Mouse (Mus musculus) limb, embryonic 14.5 days (tissue): ENCODE measurements around the gene Pfdn6. TPM values are rescaled to one million over a fixed set of nuclear protein-coding genes. Genes with fewer than 3 reads are reported as not detected.

Experiments used
- ATAC-seq: fragments of 200-750 bp; cut with Nextera tagmentation; 2 replicates; pipeline ENCODE4 v1.8.0; 2017; ENCODE audit warnings: low read depth, moderate number of reproducible peaks, moderate TSS enrichment; ENCODE audit not compliant: low FRiP score
- DNase-seq: peaks from one replicate; pipeline ENCODE4 v3.0.0-alpha.2; 2015; ENCODE audit warnings: low spot score
- H3K27ac ChIP-seq: fragments of 300-500 bp; sonication (generic); replicated peaks from 2 replicates; pipeline ENCODE4 v1.5.1; 2014; ENCODE audit warnings: low read depth, mild to moderate bottlenecking, low read length, moderate library complexity, mixed read lengths
- H3K27me3 ChIP-seq: fragments of 300-500 bp; sonication (generic); 2 replicates; pipeline ENCODE4 v1.6.1; 2014; ENCODE audit warnings: low read length, mixed read lengths; ENCODE audit not compliant: control insufficient read depth, insufficient read depth
- H3K36me3 ChIP-seq: fragments of 300-500 bp; sonication (generic); 2 replicates; pipeline ENCODE4 v1.6.1; 2014; ENCODE audit warnings: mild to moderate bottlenecking, low read length, moderate library complexity, mixed read lengths; ENCODE audit not compliant: control insufficient read depth, insufficient read depth
- H3K4me1 ChIP-seq: fragments of 300-500 bp; sonication (generic); 2 replicates; pipeline ENCODE4 v1.6.1; 2014; ENCODE audit warnings: antibody characterized with exemption, low read length, mixed read lengths; ENCODE audit not compliant: control insufficient read depth, insufficient read depth
- H3K4me2 ChIP-seq: fragments of 300-500 bp; sonication (generic); replicated peaks from 2 replicates; pipeline ENCODE4 v1.6.1; 2014; ENCODE audit warnings: low read depth, mild to moderate bottlenecking, low read length, moderate library complexity; ENCODE audit not compliant: severe bottlenecking
- H3K4me3 ChIP-seq: fragments of 300-500 bp; sonication (generic); replicated peaks from 2 replicates; pipeline ENCODE4 v1.5.1; 2014; ENCODE audit warnings: low read length
- H3K9ac ChIP-seq: fragments of 300-500 bp; sonication (generic); 2 replicates; pipeline ENCODE4 v1.6.1; 2014; ENCODE audit warnings: mild to moderate bottlenecking, low read depth, low read length, moderate library complexity; ENCODE audit not compliant: severe bottlenecking
- H3K9me3 ChIP-seq: fragments of 300-500 bp; sonication (generic); 2 replicates; pipeline ENCODE4 v1.6.1; 2016; ENCODE audit warnings: low read length; ENCODE audit not compliant: control insufficient read depth
- POLR2A ChIP-seq: fragments of 200-500 bp; IDR thresholded peaks from 2 replicates; pipeline ENCODE4 v1.8.0; 2012; ENCODE audit warnings: inconsistent platforms, mild to moderate bottlenecking, moderate library complexity, borderline replicate concordance; ENCODE audit not compliant: insufficient read depth, insufficient read length; ENCODE audit errors: extremely low read depth
- WGBS: fragments of 180-500 bp; shearing (Covaris S2); extraction: QIAGEN DNeasy Blood & Tissue Kit; methylation state at CpG from one replicate; pipeline ENCODE4 v1.1.7; 2014; 5-methylcytosine and 5-hydroxymethylcytosine counted together
- polyA plus RNA-seq, 2 experiments: library from polyadenylated mRNA; depleted of rRNA in 1 of 2; stranded (reverse) in 1 of 2; unstranded in 1 of 2; fragments of >200 nt; fragmentation: Nextera tagmentation in 1 of 2; extraction: Ambion mirVana in 1 of 2; gene quantifications; 2 replicates each; pipeline versions ENCODE4 v1.2.1 to v1.2.3; 2012 to 2014

The Pfdn6 gene
- polyA plus RNA-seq, 2 experiments: 104 to 135 TPM

GRCm38 (mm10) chr17:33931159-33931866, 8.8 kb downstream of the Pfdn6 start:
- Histone ChIP-seq H3K9ac (peak overlapping the region; percentile 72), H3K9me3 (no peaks in the 10 kb centered on the region), H3K27me3 (no peaks in the 10 kb centered on the region), H3K36me3 (peaks cover 42% of the 10 kb centered on the region), H3K4me2 (peak overlapping the region; percentile 98), H3K27ac (no peak overlapping the region), H3K4me3 (peak overlapping the region; percentile 84), H3K4me1 (peaks cover 15% of the 10 kb centered on the region)
- DNase-seq: no peak
- TF ChIP-seq POLR2A: no peak
- no peak for ATAC-seq
- 30% methylated on average over 18 of the region's 18 CpGs for WGBS

GRCm38 (mm10) chr17:33930280-33931158, 9.6 kb downstream of the Pfdn6 start:
- H3K36me3 ChIP-seq: peaks cover 40% of the 10 kb centered on the region

GRCm38 (mm10) chr17:33929371-33930279, 10.5 kb downstream of the Pfdn6 start, which contains the start of gene Rgl2:
Gene Rgl2 (plus strand): TSS chr17:33929543.
- under 1% methylated on average over 62 of the region's 80 CpGs for WGBS
- DNase-seq: peak; percentile 94
- H3K27me3 ChIP-seq: no peaks in the 10 kb centered on the region
- H3K27ac ChIP-seq: peak within 1 kb of the TSS; percentile 90
- TF ChIP-seq POLR2A: 0 out of 2 replicates have a peak, but pooled peaks have one; percentile 34
- peak; percentile 92 for ATAC-seq
- H3K4me3 ChIP-seq: peak within 1 kb of the TSS; percentile 84
- H3K9ac ChIP-seq: peak within 1 kb of the TSS; percentile 72
- H3K4me1 ChIP-seq: peaks cover 15% of the 10 kb centered on the region
- H3K4me2 ChIP-seq: peak within 1 kb of the TSS; percentile 98
- no peaks in the 10 kb centered on the region for H3K9me3 ChIP-seq
- peaks cover 35% of the 10 kb centered on the region for H3K36me3 ChIP-seq

More at GRCm38 (mm10) chr17:33930280-33931158, 9.6 kb downstream of the Pfdn6 start:
- peak; percentile 60 for DNase-seq
- H3K27me3 ChIP-seq: no peaks in the 10 kb centered on the region
- peak overlapping the region; percentile 98 for H3K4me2 ChIP-seq
- no peak for ATAC-seq
- no peak for TF ChIP-seq POLR2A
- H3K4me1 ChIP-seq: peaks cover 15% of the 10 kb centered on the region
- H3K4me3 ChIP-seq: peak overlapping the region; percentile 84
- WGBS: under 1% methylated on average over 45 of the region's 45 CpGs
- peak overlapping the region; percentile 72 for H3K9ac ChIP-seq
- H3K9me3 ChIP-seq: no peaks in the 10 kb centered on the region
- peak overlapping the region; percentile 90 for H3K27ac ChIP-seq

- H3K9ac ChIP-seq: peak overlapping the region; percentile 72
- no peak overlapping the region for H3K27ac ChIP-seq
- peaks cover 15% of the 10 kb centered on the region for H3K4me1 ChIP-seq
- no peaks in the 10 kb centered on the region for H3K27me3 ChIP-seq
- WGBS: 57% methylated on average over 21 of the region's 21 CpGs
- no peaks in the 10 kb centered on the region for H3K9me3 ChIP-seq
- peaks cover 30% of the 10 kb centered on the region for H3K36me3 ChIP-seq
- peak overlapping the region; percentile 84 for H3K4me3 ChIP-seq
- no peak for TF ChIP-seq POLR2A
- ATAC-seq (no peak), DNase-seq (no peak)
- peak overlapping the region; percentile 98 for H3K4me2 ChIP-seq
Observed at GRCm38 (mm10) chr17:33928251-33928947, 11.7 kb downstream of the Pfdn6 start.
